Mouse (Mus musculus): ENCODE results near the gene Plscr4.

Plscr4 gene

GRCm38 (mm10) chr9:92511696-92512095 is 54.5 kb downstream of the Plscr4 start:
- CTCF ChIA-PET = no interaction called here

GRCm38 (mm10) chr9:92517036-92517435 is 59.9 kb downstream of the Plscr4 start:
- CTCF ChIA-PET = no interaction called here

GRCm38 (mm10) chr9:92520751-92521150 is 63.6 kb downstream of the Plscr4 start:
- CTCF ChIA-PET = no interaction called here

DNA sequence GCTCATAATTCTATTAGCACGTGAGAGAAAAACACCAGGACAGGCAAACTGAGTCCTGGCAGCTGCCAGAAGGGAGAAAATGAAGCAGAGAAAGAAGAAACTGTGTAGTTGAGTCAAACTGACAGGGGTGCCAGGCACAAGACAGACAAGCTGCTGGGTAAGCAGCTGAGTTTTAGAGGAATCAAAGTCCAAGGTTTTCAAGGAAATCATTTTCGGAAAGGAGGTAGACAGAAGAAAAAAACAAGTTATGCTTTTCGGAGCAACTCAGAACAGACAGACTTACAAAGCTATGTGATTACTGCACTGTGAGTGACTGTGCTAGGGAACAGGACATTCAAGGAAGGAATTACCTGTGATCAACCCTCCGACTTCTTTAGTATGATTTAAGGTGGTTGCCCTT is 67.3 kb downstream of the Plscr4 start:
- CTCF ChIA-PET = no interaction called here

DNA sequence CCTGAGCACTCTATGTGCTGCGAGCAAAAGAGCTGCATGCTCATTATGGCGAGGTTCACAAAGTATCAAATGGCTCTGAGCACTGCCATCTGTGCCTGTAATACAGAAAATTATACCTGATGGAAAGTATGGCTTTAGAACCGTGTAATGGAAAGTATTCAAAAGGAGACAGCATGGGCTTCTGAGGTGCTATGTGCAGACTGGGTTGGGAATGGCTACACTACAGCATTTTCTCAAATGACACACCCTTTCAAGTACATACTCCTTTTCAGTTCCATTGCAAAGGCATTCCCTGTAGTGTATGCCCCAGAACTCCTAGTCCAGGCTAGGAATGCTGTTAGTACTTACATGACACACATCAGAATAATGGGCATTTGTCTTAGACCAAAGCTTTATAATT is 72.9 kb downstream of the Plscr4 start:
- CTCF ChIA-PET = no interaction called here

DNA sequence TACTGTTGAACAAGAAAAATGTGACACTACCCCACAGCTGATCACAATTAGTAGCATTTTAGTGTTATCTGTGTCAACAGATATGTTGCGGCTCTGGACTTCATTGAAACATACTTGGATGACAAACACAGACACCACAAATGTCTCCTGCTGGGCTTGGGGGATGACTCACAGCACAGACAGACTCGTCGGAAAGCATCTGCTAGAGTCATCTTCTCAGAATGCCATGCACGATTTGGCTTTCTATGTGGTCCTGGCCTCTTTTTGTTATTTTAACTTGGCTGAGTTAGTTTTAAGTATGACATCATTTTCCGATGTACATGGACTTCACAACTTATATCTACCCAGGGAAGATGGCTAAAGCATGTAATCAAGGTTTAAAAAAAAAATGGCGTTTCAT is 80.6 kb downstream of the Plscr4 start:
- CTCF ChIA-PET = no interaction called here

DNA sequence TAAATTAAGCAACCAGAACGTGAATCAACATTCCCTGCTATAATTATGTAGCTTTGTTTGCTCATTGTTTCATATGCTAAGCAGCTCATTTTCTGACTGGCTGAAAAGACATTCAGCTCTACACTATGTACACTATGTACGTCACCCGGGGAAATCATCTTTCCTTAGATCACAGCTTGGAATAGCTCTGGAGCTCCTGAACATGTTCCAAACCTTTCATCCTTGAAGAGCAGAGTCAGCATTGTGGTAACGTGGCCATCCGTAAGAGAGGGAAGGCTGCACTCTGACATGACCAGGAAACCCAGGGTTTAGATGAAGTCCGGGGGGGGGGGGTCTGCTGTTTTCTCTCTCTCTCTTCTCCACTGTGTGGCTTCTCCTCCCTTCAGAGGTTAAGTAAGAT is 81.0 kb downstream of the Plscr4 start:
- CTCF ChIA-PET = no interaction called here
